Mouse (Mus musculus) neural tube, embryonic 15.5 days (tissue): ENCODE results near the gene Stat4. TPM values are rescaled to one million over a fixed set of nuclear protein-coding genes. Genes with fewer than 3 reads are reported as not detected.

Source experiments
- ATAC-seq: fragments of 200-750 bp; cut with Nextera tagmentation; 2 replicates; pipeline ENCODE4 v1.8.0; 2017; ENCODE audit warnings: mild to moderate bottlenecking, moderate TSS enrichment, moderate library complexity; ENCODE audit not compliant: low FRiP score
- H3K27ac ChIP-seq: fragments of 300-500 bp; sonication (generic); replicated peaks from 2 replicates; pipeline ENCODE4 v1.5.1; 2015; ENCODE audit warnings: mild to moderate bottlenecking, inconsistent platforms
- H3K27me3 ChIP-seq: fragments of 300-500 bp; sonication (generic); replicated peaks from 2 replicates; pipeline ENCODE4 v1.6.1; 2015; ENCODE audit warnings: inconsistent platforms
- H3K36me3 ChIP-seq: fragments of 300-500 bp; sonication (generic); 2 replicates; pipeline ENCODE4 v1.6.1; 2015; ENCODE audit warnings: inconsistent platforms
- H3K4me1 ChIP-seq: fragments of 300-500 bp; sonication (generic); 2 replicates; pipeline ENCODE4 v1.6.1; 2015; ENCODE audit warnings: inconsistent platforms
- H3K4me2 ChIP-seq: fragments of 300-500 bp; sonication (generic); 2 replicates; pipeline ENCODE4 v1.6.1; 2015; ENCODE audit warnings: inconsistent platforms, mild to moderate bottlenecking, moderate library complexity
- H3K4me3 ChIP-seq: fragments of 300-500 bp; sonication (generic); replicated peaks from 2 replicates; pipeline ENCODE4 v1.5.1; 2015; ENCODE audit warnings: mild to moderate bottlenecking, inconsistent platforms
- H3K9ac ChIP-seq: fragments of 300-500 bp; sonication (generic); replicated peaks from 2 replicates; pipeline ENCODE4 v1.6.1; 2015; ENCODE audit warnings: mild to moderate bottlenecking, inconsistent platforms
- H3K9me3 ChIP-seq: fragments of 300-500 bp; sonication (generic); replicated peaks from 2 replicates; pipeline ENCODE4 v1.6.1; 2016; ENCODE audit warnings: inconsistent platforms
- WGBS: fragments of 180-500 bp; shearing (Covaris S2); methylation state at CpG from one replicate; pipeline ENCODE4 v1.1.7; 2015; ENCODE audit warnings: mixed read lengths; 5-methylcytosine and 5-hydroxymethylcytosine counted together
- polyA plus RNA-seq: library from polyadenylated mRNA; unstranded; fragments of >200 nt; fragmentation: Nextera tagmentation; extraction: Ambion mirVana; gene quantifications from 2 replicates; pipeline ENCODE4 v1.2.1, GENCODE M21; 2015

The Stat4 gene
- polyA plus RNA-seq, 1 experiment from 2014 or later: 0.45 TPM

- no peak for ATAC-seq
- no peaks in the 10 kb centered on the region for H3K27me3 ChIP-seq
- H3K9me3 ChIP-seq: no peaks in the 10 kb centered on the region
- peaks cover 7% of the 10 kb centered on the region for H3K4me1 ChIP-seq
- H3K36me3 ChIP-seq: no peaks in the 10 kb centered on the region
- H3K27ac ChIP-seq: no peak overlapping the region
- no peak overlapping the region for H3K4me3 ChIP-seq
- 55% methylated on average over 7 of the region's 7 CpGs for WGBS
- no peak overlapping the region for H3K4me2 ChIP-seq
- H3K9ac ChIP-seq: no peak overlapping the region
Measured at GRCm38 (mm10) chr1:52148178-52148577, 161.2 kb downstream of the Stat4 start.

GRCm38 (mm10) chr1:52148696-52149095 lies 161.7 kb downstream of the Stat4 start:
- Histone ChIP-seq H3K27me3 (no peaks in the 10 kb centered on the region), H3K4me3 (no peak overlapping the region), H3K27ac (no peak overlapping the region), H3K36me3 (no peaks in the 10 kb centered on the region), H3K4me1 (peaks cover 7% of the 10 kb centered on the region), H3K9ac (no peak overlapping the region), H3K9me3 (no peaks in the 10 kb centered on the region), H3K4me2 (no peak overlapping the region)
- ATAC-seq: no peak
- 64% methylated on average over 7 of the region's 7 CpGs for WGBS

GRCm38 (mm10) chr1:52149934-52150346 lies 163.0 kb downstream of the Stat4 start:
- H3K9ac ChIP-seq: no peak overlapping the region
- H3K27me3 ChIP-seq: no peaks in the 10 kb centered on the region
- peaks cover 7% of the 10 kb centered on the region for H3K4me1 ChIP-seq
- no peak for ATAC-seq
- H3K4me2 ChIP-seq: no peak overlapping the region
- WGBS: 52% methylated on average over 9 of the region's 9 CpGs
- H3K27ac ChIP-seq: no peak overlapping the region
- H3K4me3 ChIP-seq: no peak overlapping the region
- H3K36me3 ChIP-seq: no peaks in the 10 kb centered on the region
- no peaks in the 10 kb centered on the region for H3K9me3 ChIP-seq

GRCm38 (mm10) chr1:52150676-52151075 lies 163.7 kb downstream of the Stat4 start:
- H3K27ac ChIP-seq: no peak overlapping the region
- 67% methylated on average over 11 of the region's 11 CpGs for WGBS

GRCm38 (mm10) chr1:52151166-52151565 lies 164.2 kb downstream of the Stat4 start:
- Histone ChIP-seq H3K4me2 (no peak overlapping the region), H3K36me3 (no peaks in the 10 kb centered on the region), H3K4me3 (no peak overlapping the region), H3K27ac (no peak overlapping the region), H3K9ac (no peak overlapping the region), H3K27me3 (no peaks in the 10 kb centered on the region), H3K4me1 (peaks cover 7% of the 10 kb centered on the region), H3K9me3 (no peaks in the 10 kb centered on the region)
- no peak for ATAC-seq
- 95% methylated on average over 5 of the region's 5 CpGs for WGBS

More at GRCm38 (mm10) chr1:52150676-52151075, 163.7 kb downstream of the Stat4 start:
- Histone ChIP-seq H3K27me3 (no peaks in the 10 kb centered on the region), H3K9me3 (no peaks in the 10 kb centered on the region), H3K4me3 (no peak overlapping the region), H3K4me2 (no peak overlapping the region), H3K4me1 (peaks cover 7% of the 10 kb centered on the region), H3K36me3 (no peaks in the 10 kb centered on the region), H3K9ac (no peak overlapping the region)
- ATAC-seq: no peak

GRCm38 (mm10) chr1:52152369-52152768 lies 165.4 kb downstream of the Stat4 start:
- Histone ChIP-seq H3K4me1 (peaks cover 7% of the 10 kb centered on the region), H3K27me3 (no peaks in the 10 kb centered on the region), H3K9ac (no peak overlapping the region), H3K27ac (no peak overlapping the region), H3K36me3 (no peaks in the 10 kb centered on the region), H3K4me3 (no peak overlapping the region), H3K4me2 (no peak overlapping the region), H3K9me3 (no peaks in the 10 kb centered on the region)
- WGBS: 69% methylated on average over 13 of the region's 13 CpGs
- no peak for ATAC-seq

GRCm38 (mm10) chr1:52152936-52153335 lies 166.0 kb downstream of the Stat4 start:
- 62% methylated on average over 3 of the region's 3 CpGs for WGBS
- H3K4me1 ChIP-seq: peaks cover 4% of the 10 kb centered on the region
- no peak overlapping the region for H3K4me2 ChIP-seq
- H3K4me3 ChIP-seq: no peak overlapping the region
- no peak for ATAC-seq
- no peaks in the 10 kb centered on the region for H3K9me3 ChIP-seq
- H3K27me3 ChIP-seq: no peaks in the 10 kb centered on the region
- H3K9ac ChIP-seq: no peak overlapping the region
- H3K27ac ChIP-seq: no peak overlapping the region
- no peaks in the 10 kb centered on the region for H3K36me3 ChIP-seq

GRCm38 (mm10) chr1:52154890-52155289 lies 167.9 kb downstream of the Stat4 start:
- H3K4me1 ChIP-seq: peaks cover 3% of the 10 kb centered on the region; the same call in 1 of the 2 replicates
- H3K9ac ChIP-seq: no peak overlapping the region
- WGBS: 92% methylated on average over 8 of the region's 8 CpGs
- H3K9me3 ChIP-seq: no peaks in the 10 kb centered on the region
- no peak overlapping the region for H3K27ac ChIP-seq
- no peaks in the 10 kb centered on the region for H3K36me3 ChIP-seq
- no peak overlapping the region for H3K4me2 ChIP-seq
- no peak overlapping the region for H3K4me3 ChIP-seq
- ATAC-seq: no peak
- no peaks in the 10 kb centered on the region for H3K27me3 ChIP-seq

- no peaks in the 10 kb centered on the region for H3K9me3 ChIP-seq
- H3K4me3 ChIP-seq: no peak overlapping the region
- no peak overlapping the region for H3K4me2 ChIP-seq
- ATAC-seq: no peak
- H3K9ac ChIP-seq: no peak overlapping the region
- no peaks in the 10 kb centered on the region for H3K36me3 ChIP-seq
- H3K27me3 ChIP-seq: no peaks in the 10 kb centered on the region
- 0 out of 2 replicates have a peak, but pooled peaks cover 3% of the 10 kb centered on the region for H3K4me1 ChIP-seq
- WGBS: 89% methylated on average over 10 of the region's 10 CpGs
- no peak overlapping the region for H3K27ac ChIP-seq
Measured at GRCm38 (mm10) chr1:52156351-52156750, 169.4 kb downstream of the Stat4 start.

Other genes with a start within 250 kb of the Stat4 start
- gene Myo1b, start 71.1 kb upstream of the Stat4 start, polyA plus RNA-seq: 55.7 and 57.7 TPM in 2 replicates
- 16.6 and 49.0 TPM in 2 replicates for gene Stat1, start 132.3 kb downstream of the Stat4 start, polyA plus RNA-seq
- gene Gls, start 246.1 kb downstream of the Stat4 start, polyA plus RNA-seq: 30.7 and 33.1 TPM in 2 replicates